Mouse (Mus musculus): Measurements from ENCODE around the gene Odf3.

Odf3 gene

GRCm38 (mm10) chr7:140844905-140845665 lies 2.5 kb upstream of the Odf3 start, which contains the start of gene Scgb1c1:
Scgb1c1 (plus strand) TSS chr7:140845547.
- DNase-seq, result peak; percentile 98

- no peak for DNase-seq
These were observed 1.9 kb upstream of the Odf3 start for GRCm38 (mm10) chr7:140845683-140846082.

DNA sequence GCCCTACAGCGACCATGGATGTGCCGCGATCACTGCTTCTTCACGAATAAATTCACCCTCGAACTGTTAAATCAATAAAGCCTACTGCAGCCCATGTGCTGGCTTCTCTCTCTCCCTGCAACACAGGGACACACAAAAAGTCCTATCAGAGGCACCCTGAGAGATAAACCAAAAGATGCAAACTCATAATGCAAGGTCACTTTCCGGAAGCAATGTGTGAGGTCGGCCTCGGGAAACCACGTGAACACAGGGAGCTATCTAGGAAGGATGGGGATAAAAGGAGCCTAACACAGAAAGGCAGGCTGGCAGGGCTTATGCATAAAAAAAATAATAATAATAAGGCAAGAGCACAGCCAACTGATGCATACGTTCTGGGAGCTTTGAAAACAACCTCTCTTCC lies 929 bp upstream of the Odf3 start:
- DNase-seq, result no peak

- no peak for DNase-seq
These were observed 986 bp downstream of the Odf3 start for GRCm38 (mm10) chr7:140848591-140848990.

GRCm38 (mm10) chr7:140851916-140852315 lies 4.3 kb downstream of the Odf3 start:
- DNase-seq, result no peak

GRCm38 (mm10) chr7:140853386-140853785 lies 5.8 kb downstream of the Odf3 start:
- no peak for DNase-seq

- DNase-seq, result no peak
These were observed 6.9 kb downstream of the Odf3 start for GRCm38 (mm10) chr7:140854483-140854882.

- DNase-seq, result no peak
These were observed 7.6 kb downstream of the Odf3 start for GRCm38 (mm10) chr7:140855181-140855580.

- DNase-seq, result peak; percentile 71
These were observed 8.5 kb downstream of the Odf3 start, which contains the start of gene Gm45785 for GRCm38 (mm10) chr7:140855860-140856784. Gm45785 (minus strand) TSS chr7:140856331.

GRCm38 (mm10) chr7:140856785-140857549 lies 9.4 kb downstream of the Odf3 start, which contains the start of gene Ric8a:
Ric8a (plus strand) TSS chr7:140856957.
- peak; percentile 88 for DNase-seq

DNA sequence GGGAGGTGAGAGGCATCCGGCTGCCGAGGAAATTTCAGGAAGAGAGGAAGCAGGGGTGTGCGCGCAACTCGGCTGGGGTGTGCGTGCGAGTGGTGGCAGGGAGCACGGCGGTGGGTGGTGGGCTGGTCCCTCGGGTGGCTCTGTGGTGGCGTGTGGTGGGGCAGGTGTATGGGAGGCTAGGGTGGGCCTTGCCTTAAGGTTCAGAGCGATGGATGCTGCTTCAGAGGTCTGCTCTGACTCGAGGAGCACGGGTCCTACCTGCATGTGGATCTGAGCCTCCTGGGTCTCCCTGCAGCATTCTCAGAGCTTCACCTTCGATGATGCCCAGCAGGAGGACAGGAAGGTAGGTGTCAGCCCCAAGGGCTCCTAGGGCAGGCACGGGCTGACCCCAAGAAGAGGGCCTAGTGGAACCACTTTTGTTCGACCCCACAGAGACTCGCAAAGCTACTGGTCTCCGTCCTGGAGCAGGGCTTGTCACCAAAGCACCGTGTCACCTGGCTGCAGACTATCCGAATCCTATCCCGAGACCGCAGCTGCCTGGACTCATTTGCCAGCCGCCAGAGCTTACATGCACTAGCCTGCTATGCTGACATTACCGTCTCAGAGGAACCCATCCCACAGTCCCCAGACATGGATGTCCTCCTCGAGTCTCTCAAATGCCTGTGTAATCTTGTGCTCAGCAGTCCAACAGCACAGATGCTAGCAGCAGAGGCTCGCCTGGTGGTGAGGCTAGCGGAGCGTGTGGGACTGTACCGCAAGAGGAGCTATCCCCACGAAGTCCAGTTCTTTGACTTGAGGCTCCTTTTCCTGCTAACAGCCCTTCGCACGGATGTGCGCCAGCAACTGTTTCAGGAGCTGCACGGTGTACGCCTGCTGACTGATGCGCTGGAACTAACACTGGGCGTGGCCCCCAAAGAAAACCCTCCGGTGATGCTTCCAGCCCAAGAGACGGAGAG lies 10.2 kb downstream of the Odf3 start, which contains the start of gene Bet1l:
Bet1l (minus strand) TSS at position 28 of the 956 bp plus-strand sequence.
- no peak for DNase-seq

DNA sequence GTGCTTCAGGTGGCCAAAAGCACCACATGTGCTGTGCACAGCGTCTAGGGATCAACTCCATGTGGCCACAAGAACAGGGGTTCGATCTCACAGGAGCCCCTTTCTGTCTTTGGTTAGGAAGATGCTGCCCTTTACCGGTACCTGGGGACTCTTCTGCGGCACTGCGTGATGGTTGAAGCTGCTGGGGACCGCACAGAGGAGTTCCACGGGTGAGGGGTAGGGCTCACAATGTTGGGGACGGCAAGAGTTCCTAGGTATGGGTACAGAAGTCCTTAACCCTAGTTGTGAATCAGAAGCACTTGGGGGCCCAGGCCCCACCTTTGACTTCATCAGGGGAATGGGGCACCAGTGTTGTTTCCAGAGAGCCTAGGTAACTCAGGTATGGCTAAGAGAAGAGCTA lies 11.1 kb downstream of the Odf3 start:
- no peak for DNase-seq

DNA sequence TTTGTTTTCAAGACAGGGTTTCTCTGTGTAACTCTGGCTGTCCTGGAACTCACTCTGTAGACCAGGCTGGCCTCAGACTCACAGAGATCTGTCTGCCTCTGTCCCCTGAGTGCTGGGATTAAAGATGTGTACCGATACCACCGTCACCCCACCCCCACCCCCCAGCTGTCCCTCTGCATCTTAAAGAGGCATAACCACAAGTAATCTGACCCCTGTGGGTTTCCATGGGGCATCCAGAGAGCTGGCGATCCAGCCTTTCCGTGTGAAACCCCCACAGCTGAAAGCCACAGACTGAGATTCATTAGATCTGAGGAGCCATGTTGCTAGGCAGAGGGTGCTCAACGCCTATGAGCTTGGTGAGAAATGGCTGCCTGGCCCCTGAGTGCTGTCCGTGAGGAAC lies 12.4 kb downstream of the Odf3 start:
- DNase-seq, result no peak

GRCm38 (mm10) chr7:140860728-140861127 lies 13.1 kb downstream of the Odf3 start:
- DNase-seq, result no peak

DNA sequence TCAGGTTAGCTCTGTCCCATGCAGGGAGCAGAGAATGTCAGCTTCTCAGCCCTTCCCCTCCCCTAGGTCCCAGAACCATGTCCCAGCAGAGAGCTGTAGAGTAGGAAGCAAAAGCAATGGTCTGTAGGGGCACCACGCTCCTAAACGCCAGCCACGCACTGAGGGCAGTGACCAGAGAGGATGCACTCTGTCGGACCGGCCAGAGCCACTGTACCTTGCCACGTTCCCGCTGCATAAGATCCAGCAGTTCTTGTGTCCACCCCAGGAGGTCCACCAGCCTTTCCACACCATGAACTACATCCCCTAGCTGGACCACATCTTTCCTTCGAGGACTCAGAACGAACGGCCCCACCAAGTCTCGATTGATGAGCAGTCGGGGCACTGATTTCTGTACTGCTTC lies 17.2 kb downstream of the Odf3 start:
- no peak for DNase-seq

- no peak for DNase-seq
These were observed 26.6 kb downstream of the Odf3 start for GRCm38 (mm10) chr7:140874224-140874623.

GRCm38 (mm10) chr7:140877364-140877763 lies 29.8 kb downstream of the Odf3 start:
- no peak for DNase-seq

DNA sequence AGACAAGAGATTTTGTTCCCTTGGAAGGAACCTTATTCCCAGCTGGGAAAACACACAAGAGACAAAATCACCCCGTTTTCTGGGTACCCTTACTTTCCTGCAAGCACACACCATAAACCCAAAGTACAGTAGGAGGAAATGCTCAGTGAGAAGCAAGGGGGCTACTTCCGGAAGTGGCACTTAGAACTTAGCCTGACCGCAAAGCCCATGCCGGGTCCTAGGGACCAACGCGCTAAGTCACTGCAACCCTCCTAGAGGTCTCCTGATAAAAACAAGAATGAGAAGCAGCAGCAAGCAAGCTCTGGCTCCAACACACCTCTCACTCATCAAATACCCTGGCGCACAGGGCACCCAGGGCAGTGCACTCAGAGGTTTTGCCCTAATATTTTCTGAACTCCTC lies 31.8 kb downstream of the Odf3 start:
- DNase-seq, result peak; percentile 31

GRCm38 (mm10) chr7:140880419-140880818 lies 32.8 kb downstream of the Odf3 start:
- DNase-seq, result no peak

DNA sequence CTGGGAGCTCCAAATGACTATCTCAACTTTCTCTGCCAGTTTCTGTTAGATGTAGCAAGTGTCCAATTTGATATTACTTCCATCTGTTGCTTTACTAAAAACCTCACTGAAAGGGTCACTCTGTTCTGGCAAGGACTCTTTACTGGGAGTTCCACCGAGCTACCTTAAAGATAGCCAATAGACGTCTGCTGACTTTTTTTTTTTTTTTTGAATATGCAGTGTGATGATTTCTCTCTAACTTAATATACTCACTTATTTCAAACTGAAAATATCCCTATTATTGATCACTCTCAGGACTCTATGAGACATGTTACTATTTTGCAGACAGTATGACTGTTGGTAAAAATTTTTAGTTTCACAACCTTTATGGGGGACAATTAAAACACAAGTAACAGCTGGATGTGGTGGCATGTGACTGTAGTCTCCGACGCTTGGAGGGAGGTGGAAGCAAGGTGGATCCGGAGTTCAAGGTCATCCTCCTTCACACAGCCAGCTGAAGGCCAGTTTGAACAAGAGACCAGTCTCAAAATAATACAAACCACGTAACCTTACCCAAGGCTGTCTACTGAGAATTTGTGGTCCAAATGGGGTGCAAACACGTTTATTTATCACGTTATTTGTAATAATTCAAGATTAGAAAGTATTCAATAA lies 33.4 kb downstream of the Odf3 start:
- no peak for DNase-seq
